Mouse (Mus musculus) adrenal gland, postnatal 10 days (tissue): ENCODE data around the gene Psg21. TPM values are rescaled to one million over a fixed set of nuclear protein-coding genes. Genes with fewer than 3 reads are reported as not detected.
A peak's percentile ranks its signal among the peaks of the same experiment; 100 is the strongest.
"Not testable (repeated sequence)": the region's sequence is repeated elsewhere in the genome, so short reads cannot be mapped to it uniquely, and the experiment has no call there.

Experiments
- DNase-seq: peaks from one replicate; pipeline ENCODE4 v3.0.0; 2021; ENCODE audit warnings: mixed read lengths
- long read RNA-seq, 2 experiments: library from polyadenylated mRNA; stranded (forward); transcript quantifications; one replicate each; pipeline ENCODE4 v2.0.0; 2021
- total RNA-seq, 2 experiments: library from RNA; stranded (reverse); gene quantifications; 2 replicates each; pipeline ENCODE4 v1.2.3; 2021

Gene Psg21
- total RNA-seq, result not detected
- long read RNA-seq, experiment 1, result 0 reads
- long read RNA-seq, experiment 2, result 0 reads

DNA sequence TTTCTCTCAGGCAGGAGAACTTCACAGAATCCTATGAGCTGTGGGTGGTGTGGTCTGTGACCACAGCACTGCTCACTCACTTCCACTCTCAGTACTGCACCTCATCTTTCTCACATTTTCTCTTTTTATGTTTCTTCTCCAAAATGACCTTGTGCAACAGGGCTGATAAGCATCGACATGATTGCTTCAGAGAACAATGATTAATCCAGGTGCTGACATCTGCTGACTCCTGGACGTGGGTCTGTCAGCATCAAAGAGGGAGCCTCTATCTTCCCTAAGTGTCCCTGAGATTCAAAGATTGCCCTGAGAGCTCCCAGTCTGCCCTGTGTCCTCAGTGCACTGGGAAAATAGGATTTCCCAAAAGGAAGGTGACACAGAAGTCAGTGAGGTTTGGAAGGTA, at the start of gene Psg21:
Gene Psg21 (minus strand): TSS at position 101 of the 400 bp plus-strand sequence.
- not testable (repeated sequence) for DNase-seq

DNA sequence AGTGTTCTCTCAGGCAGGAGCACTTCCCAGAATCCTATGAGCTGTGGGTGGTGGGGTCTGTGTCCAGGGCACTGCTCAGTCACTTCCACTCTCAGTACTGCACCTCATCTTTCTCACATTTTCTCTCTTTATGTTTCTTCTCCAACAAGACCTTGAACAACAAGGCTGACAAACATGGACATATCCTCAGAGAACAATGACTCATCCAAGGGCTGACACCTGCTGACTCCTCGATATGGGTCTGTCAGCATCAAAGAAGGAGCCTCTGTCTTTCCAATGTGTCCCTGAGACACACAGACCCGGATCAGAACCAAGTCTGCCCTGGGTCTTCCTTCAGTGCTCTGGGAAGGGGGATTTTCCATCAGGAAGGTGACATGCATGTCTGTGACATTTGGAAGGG, 29.6 kb upstream of the Psg21 start, which contains the start of gene Psg20:
Gene Psg20 (minus strand): TSS at position 101 of the 400 bp plus-strand sequence.
- DNase-seq, result no peak

DNA sequence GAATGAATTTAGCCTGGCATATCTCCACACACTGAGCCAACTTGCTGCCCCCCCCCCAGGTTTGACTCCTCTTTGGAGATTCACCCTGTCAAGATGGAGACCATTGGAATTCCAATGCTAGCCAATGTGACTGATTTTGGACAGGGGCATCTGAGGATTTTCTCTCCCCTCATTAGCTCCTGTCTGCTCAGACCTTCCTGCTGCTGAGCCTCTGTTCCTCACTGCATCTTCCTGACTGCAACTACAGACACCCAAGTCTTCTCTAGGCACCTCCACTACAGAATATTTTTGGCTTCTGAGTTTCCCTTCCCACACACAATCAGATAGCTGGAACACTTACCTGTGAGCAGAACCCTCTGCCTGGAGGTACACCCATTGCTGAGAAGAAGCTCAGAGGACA, 29.1 kb upstream of the Psg21 start:
- no peak for DNase-seq

DNA sequence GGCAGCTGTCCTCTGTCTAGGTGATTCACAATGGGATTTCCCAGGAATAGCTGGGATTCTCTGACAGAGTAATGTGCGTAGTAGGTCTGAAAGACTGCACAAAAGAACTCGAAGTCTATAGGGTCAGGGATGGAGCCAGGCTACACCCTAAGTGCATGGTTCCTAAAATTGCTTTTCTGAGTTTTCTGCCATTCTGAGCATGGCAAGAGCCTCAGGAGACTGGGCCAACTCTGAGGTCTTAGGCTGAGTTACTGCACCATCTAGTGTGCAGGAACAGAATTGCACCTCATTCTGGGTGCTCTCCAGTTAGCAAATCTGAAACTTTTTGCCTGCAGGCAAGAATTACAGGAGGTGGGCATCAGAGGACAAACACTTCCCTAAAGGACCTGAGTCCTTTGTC, 23.2 kb upstream of the Psg21 start:
- DNase-seq, result peak; percentile 31

DNA sequence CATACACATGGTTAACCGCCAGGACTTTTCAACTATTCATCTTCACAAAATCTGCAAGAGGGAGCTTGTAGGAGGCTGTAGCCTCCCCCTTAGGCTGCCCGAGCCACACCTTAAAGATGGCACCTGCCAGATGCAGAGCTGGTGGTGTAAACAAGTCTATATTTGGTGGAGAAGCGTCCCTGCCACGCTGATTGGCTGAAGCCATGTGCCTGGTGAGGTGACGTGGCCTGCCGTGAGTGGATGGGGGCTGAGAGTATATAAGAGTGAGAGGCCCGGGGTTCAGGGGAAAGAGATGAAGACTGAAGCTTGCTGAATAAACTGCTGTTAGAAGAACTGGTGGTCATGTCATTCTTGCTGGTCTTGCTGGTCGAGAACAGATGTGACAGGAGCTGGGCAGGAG, 29.6 kb downstream of the Psg21 start:
- DNase-seq, result not testable (repeated sequence)

DNA sequence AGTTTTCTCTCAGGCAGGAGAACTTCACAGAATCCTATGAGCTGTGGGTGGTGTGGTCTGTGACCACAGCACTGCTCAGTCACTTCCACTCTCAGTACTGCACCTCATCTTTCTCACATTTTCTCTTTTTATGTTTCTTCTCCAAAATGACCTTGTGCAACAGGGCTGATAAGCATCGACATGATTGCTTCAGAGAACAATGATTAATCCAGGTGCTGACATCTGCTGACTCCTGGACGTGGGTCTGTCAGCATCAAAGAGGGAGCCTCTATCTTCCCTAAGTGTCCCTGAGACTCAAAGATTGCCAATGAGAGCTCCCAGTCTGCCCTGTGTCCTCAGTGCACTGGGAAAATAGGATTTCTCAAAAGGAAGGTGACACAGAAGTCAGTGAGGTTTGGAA, 40.1 kb downstream of the Psg21 start, which contains the start of gene Psg23:
Gene Psg23 (minus strand): TSS at position 101 of the 400 bp plus-strand sequence.
- not testable (repeated sequence) for DNase-seq

Other genes with a start within 250 kb of the Psg21 start
- not detected for gene Psg28, start 224.7 kb downstream of the Psg21 start, total RNA-seq
- gene Psg26, start 172.5 kb downstream of the Psg21 start, total RNA-seq, result not detected
- gene Psg25, start 124.5 kb downstream of the Psg21 start, total RNA-seq, result not detected
- not detected for gene Psg27, start 89.4 kb downstream of the Psg21 start, total RNA-seq
- gene Psg23, start 40.2 kb downstream of the Psg21 start, total RNA-seq, result not detected
- gene Psg20, start 29.5 kb upstream of the Psg21 start, total RNA-seq, result not detected
- gene Psg22, start 61.4 kb upstream of the Psg21 start, total RNA-seq, result not detected
- gene Psg19, start 141.8 kb upstream of the Psg21 start, total RNA-seq, result not detected
- gene Psg17, start 164.9 kb upstream of the Psg21 start, total RNA-seq, result not detected
- 1 to 10 TPM; 3.7 to 5.0 TPM for gene Mill2, start 183.2 kb upstream of the Psg21 start, total RNA-seq
- gene Pglyrp1, start 214.6 kb upstream of the Psg21 start, total RNA-seq, result 1 to 10 TPM; 5.0 to 7.9 TPM